Mouse (Mus musculus): Measurements from ENCODE around the gene Gm49416.

DNA sequence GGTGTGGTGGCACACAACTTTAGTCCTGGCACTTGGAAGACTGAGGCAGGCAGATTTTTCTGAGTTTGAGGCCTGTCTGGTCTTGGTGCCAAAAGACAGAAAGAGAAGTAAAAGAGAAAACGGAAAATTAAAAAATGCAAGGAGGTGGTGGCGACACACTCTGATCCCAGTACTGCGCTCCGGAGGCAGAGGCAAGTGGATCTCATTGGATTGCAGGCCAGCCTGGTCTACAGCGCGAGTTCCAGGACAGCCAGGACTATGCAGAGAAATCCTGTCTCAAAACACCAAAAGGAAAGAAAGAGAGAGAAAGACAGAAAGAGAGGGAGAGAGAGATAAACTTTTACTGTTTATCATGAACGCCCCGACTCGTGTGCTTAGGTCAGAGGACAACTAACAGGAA, 17.9 kb upstream of the Gm49416 start:
- no peak for TF ChIP-seq CHD2 (IDR thresholded peaks at IDR 0.05; ENCODE audit: low read depth, low read length)
- no peak for TF ChIP-seq ZC3H11A (IDR thresholded peaks at IDR 0.05; ENCODE audit: borderline replicate concordance, low read depth, low read length)
- no peak for TF ChIP-seq MAFK (IDR thresholded peaks at IDR 0.05; ENCODE audit: insufficient read depth, low read depth, low read length)

Measured in ES-E14 (cell line).